Mouse (Mus musculus) embryonic facial prominence, embryonic 14.5 days (tissue): ENCODE measurements around the gene Smad3. TPM values are rescaled to one million over a fixed set of nuclear protein-coding genes. Genes with fewer than 3 reads are reported as not detected.

ENCODE experiments used
- ATAC-seq: fragments of 200-750 bp; cut with Nextera tagmentation; 2 replicates; pipeline ENCODE4 v1.8.0; 2017; ENCODE audit warnings: low read depth, moderate number of reproducible peaks, moderate TSS enrichment
- DNase-seq: peaks from one replicate; pipeline ENCODE4 v3.0.0-alpha.2; 2015; ENCODE audit warnings: low spot score
- H3K27ac ChIP-seq: fragments of 300-500 bp; sonication (generic); replicated peaks from 2 replicates; pipeline ENCODE4 v1.5.1; 2014; ENCODE audit warnings: low read depth, mild to moderate bottlenecking, low read length, moderate library complexity
- H3K27me3 ChIP-seq: fragments of 300-500 bp; sonication (generic); replicated peaks from 2 replicates; pipeline ENCODE4 v1.6.1; 2014; ENCODE audit warnings: low read length; ENCODE audit not compliant: control insufficient read depth, insufficient read depth
- H3K36me3 ChIP-seq: fragments of 300-500 bp; sonication (generic); 2 replicates; pipeline ENCODE4 v1.6.1; 2014; ENCODE audit warnings: low read length, mixed read lengths; ENCODE audit not compliant: control insufficient read depth, insufficient read depth
- H3K4me1 ChIP-seq: fragments of 300-500 bp; sonication (generic); 2 replicates; pipeline ENCODE4 v1.6.1; 2014; ENCODE audit warnings: antibody characterized with exemption, low read length; ENCODE audit not compliant: control insufficient read depth, insufficient read depth
- H3K4me2 ChIP-seq: fragments of 300-500 bp; sonication (generic); 2 replicates; pipeline ENCODE4 v1.6.1; 2014; ENCODE audit warnings: low read depth, mild to moderate bottlenecking, low read length, moderate library complexity, mixed read lengths
- H3K4me3 ChIP-seq: fragments of 300-500 bp; sonication (generic); 2 replicates; pipeline ENCODE4 v1.5.1; 2014; ENCODE audit warnings: low read depth, mild to moderate bottlenecking, low read length
- H3K9ac ChIP-seq: fragments of 300-500 bp; sonication (generic); 2 replicates; pipeline ENCODE4 v1.6.1; 2014; ENCODE audit warnings: low read depth, mild to moderate bottlenecking, low read length, moderate library complexity, mixed read lengths
- H3K9me3 ChIP-seq: fragments of 300-500 bp; sonication (generic); 2 replicates; pipeline ENCODE4 v1.6.1; 2016; ENCODE audit warnings: low read length; ENCODE audit not compliant: control insufficient read depth
- WGBS: fragments of 180-500 bp; shearing (Covaris S2); extraction: QIAGEN DNeasy Blood & Tissue Kit; methylation state at CpG from one replicate; pipeline ENCODE4 v1.1.7; 2014; 5-methylcytosine and 5-hydroxymethylcytosine counted together
- polyA plus RNA-seq: library from polyadenylated mRNA; unstranded; fragments of >200 nt; fragmentation: Nextera tagmentation; extraction: Ambion mirVana; gene quantifications from 2 replicates; pipeline ENCODE4 v1.2.1, GENCODE M21; 2014

Smad3 gene
- polyA plus RNA-seq, 1 experiment from 2014 or later, result 17.0 TPM

DNA sequence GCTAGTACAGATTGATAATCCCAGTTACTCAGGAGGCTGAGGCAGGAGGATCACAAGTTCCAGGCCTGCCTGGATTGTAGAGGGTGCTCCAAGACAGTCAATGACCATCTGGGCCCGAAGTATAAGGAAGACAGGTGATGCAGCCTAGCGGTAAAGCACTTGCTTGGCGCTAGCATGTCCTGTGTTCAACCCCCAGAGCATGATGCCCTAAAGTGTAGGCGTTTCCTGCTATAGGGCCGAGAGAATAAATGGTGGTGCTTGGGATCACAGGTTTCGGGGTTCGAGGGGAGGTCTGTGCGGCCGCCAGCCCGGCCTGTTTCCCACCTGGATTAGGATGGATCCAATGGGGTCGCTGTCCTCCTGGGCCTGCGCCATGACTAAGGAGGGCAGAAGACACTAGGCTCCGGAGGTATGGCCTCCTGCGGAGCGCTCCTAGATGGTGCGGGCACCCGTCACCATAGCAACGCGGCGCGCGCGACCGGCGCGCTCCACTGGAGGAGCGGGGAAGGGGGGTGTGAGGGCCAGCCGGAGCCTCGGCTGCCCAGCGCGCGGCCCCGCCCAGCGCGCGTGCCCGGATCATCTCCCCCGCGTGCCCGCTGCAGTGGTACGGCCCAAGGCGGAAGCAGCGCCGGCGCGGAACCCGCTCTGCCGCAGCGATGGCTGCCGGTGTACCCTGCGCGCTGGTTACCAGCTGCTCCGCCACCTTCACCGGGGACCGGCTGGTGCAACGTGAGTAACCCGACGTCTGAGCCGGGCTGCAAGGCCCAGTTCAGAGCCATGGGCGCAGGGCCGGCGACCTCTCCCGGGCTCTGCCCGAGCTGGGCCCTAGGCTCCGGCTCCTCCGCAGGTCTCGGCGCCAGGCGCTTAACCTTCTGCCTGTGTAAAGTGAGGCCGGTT is 155.5 kb downstream of the Smad3 start, which contains the start of the genes Iqch and Aagab:
Gene Iqch, minus strand, starts transcription at position 451 of the 897 bp plus-strand sequence.
Gene Aagab, plus strand, starts transcription at position 618 of the 897 bp plus-strand sequence.
- H3K9me3 ChIP-seq, result no peaks in the 10 kb centered on the region
- 5% methylated on average over 28 of the region's 70 CpGs for WGBS
- H3K27ac ChIP-seq, result peak within 1 kb of the TSS; percentile 52; the same call in 1 of the 2 replicates
- H3K4me2 ChIP-seq, result peak within 1 kb of the TSS; percentile 61
- peaks cover 12% of the 10 kb centered on the region; the same call in 1 of the 2 replicates for H3K4me1 ChIP-seq
- H3K27me3 ChIP-seq, result no peaks in the 10 kb centered on the region
- peak within 1 kb of the TSS; percentile 94 for H3K4me3 ChIP-seq
- H3K9ac ChIP-seq, result peak within 1 kb of the TSS; percentile 86
- DNase-seq, result peak; percentile 95
- no peaks in the 10 kb centered on the region for H3K36me3 ChIP-seq
- ATAC-seq, result peak; percentile 99

Other genes starting within 250 kb of the Smad3 start
- 0.22 and 0.25 TPM in 2 replicates for gene Iqch, start 155.5 kb downstream of the Smad3 start, polyA plus RNA-seq
- 26.2 and 27.4 TPM in 2 replicates for gene Aagab, start 155.3 kb downstream of the Smad3 start, polyA plus RNA-seq